Mouse (Mus musculus) ovary, postnatal 10 days (tissue): Measurements from ENCODE around the gene Ccnl2.

Experiments used
- DNase-seq: peaks from one replicate; pipeline ENCODE4 v3.0.0; 2022; ENCODE audit warnings: low spot score

Gene Ccnl2

DNA sequence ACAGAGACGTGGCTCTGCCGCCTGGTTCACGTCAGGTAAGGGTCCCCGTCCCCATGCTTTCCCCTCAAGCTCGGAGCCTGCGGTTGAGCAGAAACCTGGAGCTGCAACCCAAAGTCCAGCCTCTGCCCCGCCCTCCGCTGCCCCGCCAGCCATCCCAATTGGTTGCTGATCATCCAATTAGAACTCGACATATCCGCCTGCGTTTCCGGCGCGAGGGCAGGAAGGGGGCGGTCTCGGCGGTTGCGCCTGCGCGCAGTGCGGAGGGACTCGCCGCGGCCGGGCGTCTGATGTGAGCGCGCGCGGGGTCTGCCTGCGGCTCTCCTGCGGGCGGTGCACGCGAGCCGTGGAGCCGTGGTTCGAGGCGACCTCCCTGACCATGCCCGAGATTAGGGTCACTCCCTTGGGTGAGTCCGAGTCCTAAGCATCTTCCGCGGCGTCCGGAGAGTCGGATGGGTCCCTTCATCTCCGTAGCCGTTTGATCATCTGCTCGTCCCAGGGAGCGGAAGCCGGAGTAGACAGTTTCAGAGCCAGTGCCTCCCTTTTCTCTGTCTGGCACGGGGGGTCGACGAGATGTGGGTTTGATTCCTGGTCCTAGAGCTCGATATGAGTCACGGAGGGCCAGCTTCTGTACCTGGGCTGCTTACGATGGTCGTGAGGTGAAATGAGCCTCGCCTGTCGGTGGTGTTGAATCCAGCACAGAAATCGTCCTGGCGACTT lies 57.2 kb downstream of the Ccnl2 start, which contains the start of the genes Cptp and Ints11:
Gene Cptp (minus strand): TSS at position 124 of the 717 bp plus-strand sequence.
Gene Ints11 (plus strand): TSS at position 230 of the 717 bp plus-strand sequence.
- peak; percentile 88 for DNase-seq

DNA sequence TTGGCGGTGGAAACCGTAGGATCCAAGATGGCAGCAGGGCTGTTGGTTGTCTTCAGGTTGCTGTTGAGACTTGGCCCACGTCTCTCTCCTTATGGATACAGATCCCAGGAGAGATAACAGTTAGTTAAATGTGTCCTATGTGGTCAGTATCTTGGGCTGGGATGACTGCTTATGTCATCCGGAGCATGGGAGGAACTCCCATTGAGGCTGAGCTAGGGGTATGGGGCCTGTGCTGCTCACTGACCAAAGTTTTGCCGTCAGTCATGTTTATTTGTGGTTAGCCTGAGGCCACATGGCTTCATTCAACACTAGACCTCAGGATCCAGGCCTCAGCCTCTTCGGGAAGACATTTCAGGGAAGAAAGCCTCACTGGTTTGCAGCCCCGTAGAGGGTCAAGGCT lies 59.1 kb downstream of the Ccnl2 start:
- no peak for DNase-seq
